Mouse (Mus musculus): ENCODE results near the gene Slc25a26. TPM values are rescaled to one million over a fixed set of nuclear protein-coding genes. Genes with fewer than 3 reads are reported as not detected.

Slc25a26 gene
- polyA plus RNA-seq, 1 experiment from 2014 or later, result 9.3 TPM

DNA sequence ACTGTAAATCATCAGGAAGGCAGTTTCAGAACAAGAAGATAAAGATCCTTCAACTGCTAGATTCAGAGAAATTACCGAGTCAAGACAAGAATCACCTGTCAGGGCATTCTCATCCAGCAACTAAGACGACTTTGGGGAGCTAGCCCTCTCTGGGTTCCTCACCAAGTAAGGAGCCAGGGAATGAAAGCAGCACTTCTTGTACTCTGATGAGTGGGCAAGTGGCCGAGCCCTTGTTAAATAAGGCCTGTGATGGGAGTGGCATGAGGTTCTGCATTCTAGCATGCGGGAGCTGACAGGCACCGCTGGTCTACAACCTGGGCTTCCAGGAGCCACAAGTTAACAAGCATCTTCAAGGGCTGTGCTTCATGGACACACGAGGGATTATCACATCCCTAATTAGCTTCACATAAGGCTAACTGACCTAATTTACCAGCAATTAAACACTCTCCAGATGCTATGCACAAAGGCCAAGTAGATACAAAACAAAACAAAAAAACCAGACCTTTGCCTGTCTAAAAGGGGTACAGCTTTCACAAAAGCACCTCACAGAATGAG is 152.6 kb downstream of the Slc25a26 start:
- Histone ChIP-seq H3K4me1 (replicated peaks) (peaks cover 61% of the 10 kb centered on the region), H3K27me3 (ENCODE audit: insufficient read depth, poor library complexity, severe bottlenecking) (no peaks in the 10 kb centered on the region), H3K27ac (no peak overlapping the region), H3K36me3 (peaks cover 54% of the 10 kb centered on the region), H3K9me3 (no peaks in the 10 kb centered on the region), H3K4me3 (no peak overlapping the region)
- 84% methylated on average over 6 of the region's 6 CpGs for WGBS
- no peak for DNase-seq (ENCODE audit: low spot score)

DNA sequence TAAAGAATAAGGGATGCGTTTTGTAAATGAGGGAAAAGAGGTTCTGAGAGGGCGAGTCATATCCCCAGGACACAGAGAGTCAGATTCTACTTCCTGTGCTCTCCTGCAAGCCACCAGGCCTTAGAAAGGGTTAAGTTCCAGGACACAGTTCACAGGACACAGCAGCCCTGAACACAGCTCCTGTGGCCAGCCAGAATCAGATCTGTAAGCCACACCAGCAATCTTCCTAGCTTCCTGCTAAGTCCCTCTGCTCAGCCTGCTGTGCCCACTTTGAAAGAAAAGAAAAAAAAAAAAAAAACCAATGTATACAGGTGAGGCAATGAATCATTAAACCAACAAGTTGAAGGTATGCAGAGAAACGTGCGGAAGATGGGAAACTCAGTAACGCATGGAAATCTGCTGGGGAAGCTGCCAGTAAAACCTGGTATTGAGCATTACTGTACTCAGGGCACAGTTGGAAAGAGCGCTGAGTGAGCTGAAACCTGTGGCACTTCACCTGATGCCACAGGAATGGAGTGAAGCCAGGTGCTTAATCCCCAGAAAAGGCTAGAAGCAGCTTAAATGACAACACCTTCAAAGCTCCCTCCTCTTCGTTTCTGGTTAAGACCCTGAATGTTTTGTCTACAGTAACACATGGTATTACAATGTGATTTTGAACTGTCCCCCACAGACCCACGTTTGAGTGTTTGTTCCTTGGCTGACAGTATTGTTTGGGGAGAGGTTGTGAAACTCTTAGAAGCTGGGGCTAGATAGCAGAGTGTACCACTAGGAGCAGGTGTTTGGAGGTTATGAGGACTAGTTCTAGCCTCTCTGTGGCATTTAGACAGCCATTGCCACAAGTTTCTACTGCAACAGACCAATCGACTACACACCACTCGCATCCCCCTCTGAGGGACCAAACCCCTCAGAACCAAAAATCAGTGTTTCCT is 153.5 kb downstream of the Slc25a26 start:
- no peak for DNase-seq (ENCODE audit: low spot score)
- 81% methylated on average over 10 of the region's 10 CpGs for WGBS
- no peak overlapping the region for H3K27ac ChIP-seq
- no peaks in the 10 kb centered on the region for H3K27me3 ChIP-seq (ENCODE audit: insufficient read depth, poor library complexity, severe bottlenecking)
- no peaks in the 10 kb centered on the region for H3K9me3 ChIP-seq
- peaks cover 60% of the 10 kb centered on the region for H3K4me1 ChIP-seq (replicated peaks)
- H3K36me3 ChIP-seq, result peaks cover 59% of the 10 kb centered on the region
- H3K4me3 ChIP-seq, result no peak overlapping the region

Other genes starting within 250 kb of the Slc25a26 start
- gene Magi1, start 216.4 kb upstream of the Slc25a26 start, polyA plus RNA-seq (2016; fragmentation: Nextera tagmentation; extraction: Ambion mirVana), result 19.3 and 25.0 TPM in 2 replicates
- gene Lrig1, start 199.8 kb downstream of the Slc25a26 start, polyA plus RNA-seq (2016; fragmentation: Nextera tagmentation; extraction: Ambion mirVana), result 12.7 and 14.4 TPM in 2 replicates

All from hindbrain, embryonic 10.5 days (tissue).